Mouse (Mus musculus) regulatory T cell (primary cell): ENCODE results near the gene Krt83.

Experiments
- in situ Hi-C: fragments of 300-600 bp; cut with MboI, MseI; formaldehyde crosslinking; loops from one replicate; pipeline ENCODE4 v1.15.1; 2025; ENCODE audit warnings: high pct_unique_total_duplicates

The Krt83 gene

GRCm38 (mm10) chr15:101491431-101491830, at the start of gene Krt83:
TSS of gene Krt83 (minus strand) at chr15:101491512.
- in situ Hi-C loops: loop anchor here (5.0 kb wide), 1 partner anchor 34 kb away; no protein-coding TSS in a partner anchor

- in situ Hi-C loops: no loop called here
These were observed 47.2 kb upstream of the Krt83 start for GRCm38 (mm10) chr15:101538580-101538900.

GRCm38 (mm10) chr15:101537864-101538579, 46.7 kb upstream of the Krt83 start:
- in situ Hi-C loops: no loop called here

DNA sequence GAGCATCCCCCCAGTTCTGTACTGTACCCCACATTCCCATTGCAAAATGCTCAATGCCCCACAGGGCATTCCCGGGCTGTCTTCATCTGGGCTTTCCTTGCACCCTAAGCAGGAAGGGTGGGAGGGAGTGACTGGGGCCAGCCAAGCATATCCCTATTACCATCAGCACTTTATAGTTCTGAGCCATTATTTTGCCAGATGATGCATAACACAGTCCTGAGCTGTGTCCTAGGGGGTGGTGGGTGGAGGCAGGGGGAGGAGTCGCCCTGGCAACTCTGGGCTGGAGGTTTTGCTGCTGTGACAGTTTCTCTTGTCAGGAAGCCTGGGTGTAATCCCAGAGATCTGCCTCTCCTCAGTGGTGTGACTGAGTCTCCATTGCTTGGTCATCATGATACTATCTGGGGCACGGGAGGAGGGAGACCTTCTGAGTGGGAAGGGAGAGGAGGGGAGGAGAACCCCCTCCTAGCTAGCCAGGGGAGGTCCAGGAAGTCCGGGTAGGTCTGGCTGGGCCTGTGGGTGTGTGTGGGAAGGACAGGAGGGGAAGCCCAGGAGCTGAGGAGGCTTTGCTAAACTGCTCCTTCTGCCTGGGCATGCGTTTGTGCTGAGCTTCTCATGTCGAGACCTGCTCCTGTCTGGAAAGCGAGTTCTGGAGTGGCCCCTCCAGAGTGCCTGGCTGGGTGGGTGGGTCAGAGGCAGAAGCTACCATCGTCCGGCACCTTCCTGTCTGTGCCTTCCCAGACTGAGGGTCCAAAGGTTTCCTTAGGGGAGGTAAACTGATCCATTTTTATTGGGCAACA, 44.9 kb upstream of the Krt83 start:
- in situ Hi-C loops: no loop called here

DNA sequence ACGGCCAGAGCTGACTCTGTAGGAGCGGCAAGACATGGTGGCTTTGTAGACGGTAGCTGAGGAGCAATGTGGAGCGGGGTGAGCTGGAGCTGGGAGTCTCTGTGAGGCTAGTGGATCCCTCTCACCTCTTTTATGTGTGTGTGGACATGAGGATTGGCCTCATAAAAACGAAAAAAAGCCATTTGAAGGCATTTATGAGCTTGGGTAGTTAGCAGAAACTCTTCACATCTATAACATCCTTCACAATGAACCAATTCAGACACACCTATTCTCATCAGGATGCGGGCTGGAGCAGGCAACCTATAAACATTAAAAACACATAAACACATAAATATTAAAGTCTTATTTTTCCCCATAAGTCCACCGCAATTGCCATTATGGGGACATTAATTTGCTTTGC, 41.4 kb upstream of the Krt83 start, which contains the start of gene Krt84:
Gene Krt84 (minus strand): TSS at position 101 of the 400 bp plus-strand sequence.
- in situ Hi-C loops: no loop called here

DNA sequence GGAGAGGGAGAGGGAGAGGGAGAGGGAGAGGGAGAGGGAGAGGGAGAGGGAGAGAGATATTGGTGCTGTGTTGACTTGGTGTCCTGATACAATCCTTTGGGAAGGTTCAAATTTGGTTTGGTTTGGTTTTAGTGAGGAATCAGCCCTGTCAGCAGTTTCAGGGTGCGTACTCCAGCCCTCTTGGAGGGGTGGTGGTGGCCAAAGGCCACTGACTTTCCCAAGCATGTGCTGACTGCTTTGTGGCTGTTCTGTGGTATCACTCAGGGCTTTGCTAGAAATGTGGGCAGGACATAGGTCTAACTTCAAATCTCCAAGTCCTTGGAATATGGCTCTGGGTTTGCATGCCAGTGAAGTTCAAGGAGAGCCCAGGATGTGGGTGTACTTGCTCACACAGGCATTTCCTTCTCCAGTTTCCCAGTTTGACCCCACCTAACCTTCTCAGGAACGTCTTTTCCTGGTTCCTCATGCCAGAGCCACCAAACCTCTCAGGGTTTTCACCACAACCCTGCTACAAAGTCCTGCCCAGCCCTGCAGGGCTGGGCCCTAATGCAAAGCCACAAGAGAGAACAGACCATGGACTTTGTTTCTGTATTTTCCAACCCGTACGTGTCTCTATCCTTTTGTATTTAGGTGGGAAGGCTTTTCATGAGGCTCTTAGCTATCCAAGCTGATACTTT, 31.4 kb upstream of the Krt83 start:
- in situ Hi-C loops: no loop called here

DNA sequence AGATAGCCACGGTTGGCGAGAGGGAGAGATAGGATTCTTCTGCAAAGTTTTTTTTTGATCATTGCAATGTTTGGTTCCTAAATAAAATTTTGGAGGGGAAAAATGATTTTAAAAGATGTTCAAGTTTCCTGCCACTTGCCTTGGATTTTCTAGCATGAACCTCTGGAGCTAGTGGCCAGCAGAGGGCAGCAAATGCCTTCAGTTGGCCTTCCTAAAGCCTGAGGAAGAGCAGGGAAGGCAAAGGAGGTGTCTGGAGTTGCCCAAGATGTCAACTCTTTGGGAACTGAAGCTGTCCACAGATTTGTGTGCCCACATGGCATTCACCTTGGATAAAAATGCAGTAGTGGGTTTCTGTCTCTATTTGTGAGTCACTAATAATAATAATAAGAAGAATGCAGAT, 28.5 kb upstream of the Krt83 start:
- in situ Hi-C loops: loop anchor here (5.0 kb wide), 1 partner anchor 87 kb away; no protein-coding TSS in a partner anchor

GRCm38 (mm10) chr15:101517161-101517560, 25.8 kb upstream of the Krt83 start, which contains the start of gene Gm49425:
TSS of gene Gm49425 (minus strand) at chr15:101517261.
- in situ Hi-C loops: loop anchor here (5.0 kb wide), 1 partner anchor 85 kb away; no protein-coding TSS in a partner anchor

DNA sequence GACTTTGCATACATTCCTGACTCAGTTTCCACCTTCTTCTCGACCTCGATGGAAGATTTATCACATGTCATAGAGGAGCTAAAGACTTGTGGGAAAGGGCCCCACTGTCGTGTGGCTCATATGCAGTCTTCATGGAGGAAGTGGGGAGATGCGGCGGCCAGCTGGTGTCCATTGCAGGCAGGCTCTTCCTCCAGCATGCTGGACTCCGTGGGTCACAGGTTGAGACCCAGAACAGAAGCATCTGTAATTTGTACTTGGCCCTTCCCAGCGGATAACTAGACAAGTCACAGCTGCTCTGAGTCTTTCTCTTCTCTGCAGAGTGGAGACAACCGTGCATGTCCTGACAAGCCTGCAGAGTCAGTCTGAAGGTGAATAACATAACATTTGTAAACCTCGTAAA, 16.9 kb upstream of the Krt83 start:
- in situ Hi-C loops: no loop called here

DNA sequence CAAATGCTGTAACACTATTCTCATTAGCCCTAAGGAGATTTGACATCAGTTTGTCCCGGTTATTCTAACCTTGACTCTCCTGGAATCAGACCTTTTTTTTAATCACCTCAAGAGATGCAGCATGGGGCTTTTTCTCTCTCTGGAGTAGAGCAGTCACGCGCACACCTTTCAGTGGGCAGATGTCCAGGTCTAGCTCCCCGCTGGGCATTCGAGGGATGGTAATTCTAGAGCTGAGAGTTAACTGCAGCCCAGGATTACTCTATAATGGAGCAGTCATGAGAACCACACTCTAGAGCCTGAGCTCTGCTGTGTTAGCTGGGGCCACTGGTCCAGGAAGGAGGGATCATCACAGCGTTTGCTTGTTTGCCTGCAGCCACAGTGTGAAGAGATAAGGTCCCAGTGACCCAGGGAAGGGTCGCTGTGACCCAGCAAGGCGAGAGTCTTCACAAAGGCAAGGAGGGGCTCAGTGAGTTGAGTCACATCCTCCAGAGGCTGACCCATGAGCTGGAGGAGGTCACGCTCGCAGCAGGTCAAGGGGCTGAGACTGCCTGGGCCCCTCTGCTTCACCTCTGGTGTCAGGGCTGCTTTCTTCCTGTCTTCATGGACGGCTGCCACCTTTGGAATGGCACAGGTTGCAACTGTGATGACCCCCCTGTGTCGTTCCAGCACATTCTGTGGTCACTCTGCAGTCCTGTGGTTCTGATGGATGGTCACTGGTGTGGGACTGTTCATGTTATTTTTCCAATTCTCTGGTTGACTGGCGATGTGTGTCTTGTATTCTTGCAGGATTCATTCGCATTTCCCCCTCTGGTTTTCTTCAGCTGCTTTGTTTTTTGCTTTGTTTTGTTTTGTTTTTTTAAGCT, 15.8 kb upstream of the Krt83 start:
- in situ Hi-C loops: no loop called here

DNA sequence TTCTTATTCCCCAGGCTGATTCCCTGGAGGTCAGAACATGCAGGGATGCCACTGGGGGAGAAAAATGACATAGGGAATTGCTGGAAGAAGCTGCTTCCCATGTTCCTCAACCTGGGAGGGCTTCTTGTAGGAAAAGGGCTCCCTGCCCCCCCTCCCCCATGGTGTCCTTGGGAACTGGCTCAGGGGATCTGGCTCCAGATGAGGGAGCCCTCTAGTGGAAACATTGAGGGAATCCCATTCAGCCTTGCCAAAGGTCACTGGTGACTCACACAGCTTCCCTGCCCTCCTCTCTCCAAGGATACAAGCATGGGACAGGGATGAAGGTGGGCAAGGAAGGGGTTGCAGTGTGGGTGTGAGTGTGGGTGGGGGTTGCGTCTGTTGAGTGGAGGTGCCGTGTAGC, 5.9 kb upstream of the Krt83 start:
- in situ Hi-C loops: no loop called here

DNA sequence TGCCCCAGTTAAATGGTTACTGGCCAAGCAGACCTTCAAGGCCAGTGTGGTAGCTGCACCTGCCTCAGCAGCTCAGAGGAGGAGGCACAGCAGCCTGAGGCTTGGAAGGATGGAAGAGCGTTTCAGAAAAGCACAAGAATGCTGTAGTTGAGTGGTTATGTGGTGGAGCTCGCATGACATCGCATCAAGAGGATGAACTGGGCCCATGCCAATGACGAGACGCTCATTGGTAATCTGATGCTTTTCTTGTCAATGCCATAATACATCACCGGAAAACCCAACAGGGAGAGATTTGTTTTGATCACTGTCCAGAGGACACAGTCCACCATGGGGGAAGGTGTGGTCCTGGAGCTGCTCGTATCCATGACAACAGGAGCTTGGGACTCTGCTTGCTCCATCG, 4.0 kb upstream of the Krt83 start:
- in situ Hi-C loops: no loop called here

GRCm38 (mm10) chr15:101494203-101494602, 2.9 kb upstream of the Krt83 start:
- in situ Hi-C loops: loop anchor here (5.0 kb wide), 1 partner anchor 37 kb away; no protein-coding TSS in a partner anchor

GRCm38 (mm10) chr15:101493713-101494112, 2.4 kb upstream of the Krt83 start:
- in situ Hi-C loops: loop anchor here (5.0 kb wide), 1 partner anchor 36 kb away; no protein-coding TSS in a partner anchor

GRCm38 (mm10) chr15:101492718-101493117, 1.4 kb upstream of the Krt83 start:
- in situ Hi-C loops: loop anchor here (5.0 kb wide), 1 partner anchor 35 kb away; no protein-coding TSS in a partner anchor

- in situ Hi-C loops: no loop called here
These were observed 5.2 kb downstream of the Krt83 start for GRCm38 (mm10) chr15:101485911-101486635.

DNA sequence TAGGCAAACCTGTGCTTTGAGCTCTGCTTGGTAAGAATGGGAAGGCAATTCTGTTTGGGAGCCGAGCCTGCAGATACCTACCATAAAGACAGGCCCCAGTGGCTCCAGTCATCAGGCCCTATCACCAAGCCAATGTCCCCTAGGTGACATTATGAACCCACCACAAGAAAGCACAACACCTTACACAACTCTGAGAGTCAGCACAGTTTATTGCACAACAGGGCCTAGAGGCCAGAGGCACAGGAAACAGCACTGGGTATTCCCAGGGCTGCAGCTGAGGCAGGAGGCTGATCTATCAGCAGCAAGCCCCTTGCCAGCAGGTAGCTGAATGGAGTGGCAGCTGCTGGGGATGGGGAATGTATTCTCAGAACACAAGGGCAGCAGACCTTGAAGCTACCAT, 6.4 kb downstream of the Krt83 start:
- in situ Hi-C loops: no loop called here

GRCm38 (mm10) chr15:101483646-101484045, 7.7 kb downstream of the Krt83 start:
- in situ Hi-C loops: no loop called here

- in situ Hi-C loops: no loop called here
These were observed 9.3 kb downstream of the Krt83 start for GRCm38 (mm10) chr15:101482056-101482455.

DNA sequence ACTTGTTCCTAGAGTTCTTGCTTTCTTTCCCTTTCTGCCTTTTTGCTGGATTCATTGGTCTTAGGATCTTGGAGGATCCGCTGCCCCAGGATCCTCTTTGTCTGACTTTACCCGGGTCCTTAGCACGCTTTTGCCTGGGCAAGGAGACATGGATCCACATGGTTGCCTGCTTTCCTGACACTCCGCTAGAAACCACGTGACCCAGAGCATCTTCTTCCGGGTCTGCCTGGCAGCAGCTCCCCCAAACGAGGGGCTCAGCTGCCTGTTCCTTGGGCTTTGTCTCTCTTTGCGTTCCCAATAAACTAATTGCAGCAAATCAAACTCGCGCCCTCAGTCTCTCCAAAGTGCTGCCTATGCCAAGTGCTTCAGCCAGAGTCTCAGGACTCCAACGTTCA, 11.6 kb downstream of the Krt83 start:
- in situ Hi-C loops: no loop called here
